Mouse (Mus musculus) ES-E14 (cell line): ENCODE measurements at regions not wholly inside any gene's neighbourhood (a gene's known extent, or its start where the extent isn't known, plus 50 kb on each side); places are given as distances from the start of the nearest gene placed in this dataset.

Experiments
- CHD2 ChIP-seq: IDR thresholded peaks from 2 replicates; pipeline ENCODE4 v1.6.1; 2014; ENCODE audit warnings: mild to moderate bottlenecking, low read depth, low read length, inconsistent platforms
- HCFC1 ChIP-seq: IDR thresholded peaks from 2 replicates; pipeline ENCODE4 v1.6.1; 2012; ENCODE audit warnings: low read length, inconsistent platforms, borderline replicate concordance; ENCODE audit not compliant: insufficient read depth
- MAFK ChIP-seq: IDR thresholded peaks from 2 replicates; pipeline ENCODE4 v1.6.1; 2014; ENCODE audit warnings: mild to moderate bottlenecking, low read depth, low read length, inconsistent platforms; ENCODE audit not compliant: insufficient read depth
- ZC3H11A ChIP-seq: IDR thresholded peaks from 2 replicates; pipeline ENCODE4 v1.6.1; 2012; ENCODE audit warnings: low read depth, mild to moderate bottlenecking, inconsistent platforms, low read length, borderline replicate concordance

GRCm38 (mm10) chr14:36624822-36625221 lies 343.8 kb downstream of the Ccser2 start:
- no peak for TF ChIP-seq ZC3H11A
- TF ChIP-seq MAFK = no peak
- TF ChIP-seq HCFC1 = no peak
- TF ChIP-seq CHD2 = no peak
